Mouse (Mus musculus) testis, adult 2 months (tissue): Measurements from ENCODE around the gene Cdc20b. TPM values are rescaled to one million over a fixed set of nuclear protein-coding genes. Genes with fewer than 3 reads are reported as not detected.

Experiments used
- H3K27ac ChIP-seq: fragments of 200-500 bp; 2 replicates; pipeline ENCODE4 v1.5.1; 2012; ENCODE audit warnings: low read depth, low read length; ENCODE audit not compliant: control insufficient read depth, insufficient read depth
- H3K27me3 ChIP-seq: fragments of 200-500 bp; 2 replicates; pipeline ENCODE4 v1.6.1; 2012; ENCODE audit warnings: mild to moderate bottlenecking, low read length, moderate library complexity; ENCODE audit not compliant: control insufficient read depth, insufficient read depth
- H3K36me3 ChIP-seq: fragments of 200-500 bp; 2 replicates; pipeline ENCODE4 v1.6.1; 2012; ENCODE audit warnings: mild to moderate bottlenecking, low read length; ENCODE audit not compliant: control insufficient read depth, insufficient read depth
- H3K4me1 ChIP-seq: fragments of 200-500 bp; 2 replicates; pipeline ENCODE4 v1.6.1; 2012; ENCODE audit warnings: low read length; ENCODE audit not compliant: control insufficient read depth, insufficient read depth
- H3K4me3 ChIP-seq: fragments of 200-500 bp; 2 replicates; pipeline ENCODE4 v1.5.1; 2012; ENCODE audit warnings: low read depth, mild to moderate bottlenecking, low read length, moderate library complexity, mixed read lengths; ENCODE audit not compliant: control insufficient read depth
- CTCF ChIP-seq: fragments of 200-500 bp; IDR thresholded peaks from 2 replicates; pipeline ENCODE4 v1.5.1; 2012; ENCODE audit warnings: low read depth, mild to moderate bottlenecking, inconsistent platforms, low read length, moderate library complexity; ENCODE audit not compliant: control insufficient read depth, insufficient read depth, insufficient replicate concordance
- POLR2A ChIP-seq: fragments of 200-500 bp; IDR thresholded peaks from 2 replicates; pipeline ENCODE4 v1.6.1; 2012; ENCODE audit warnings: low read depth, mild to moderate bottlenecking, inconsistent platforms, low read length, moderate library complexity; ENCODE audit not compliant: control insufficient read depth
- polyA plus RNA-seq: library from polyadenylated mRNA; depleted of rRNA; stranded (reverse); fragments of >200 nt; gene quantifications from 2 replicates; pipeline ENCODE4 v1.2.3, GENCODE M21; 2012

Cdc20b gene
- polyA plus RNA-seq, 1 experiment, result 15.4 TPM

- Histone ChIP-seq H3K4me3 (no peak overlapping the region), H3K27me3 (no peaks in the 10 kb centered on the region), H3K27ac (no peak overlapping the region), H3K4me1 (peaks cover 7% of the 10 kb centered on the region), H3K36me3 (no peaks in the 10 kb centered on the region)
- TF ChIP-seq POLR2A (no peak), CTCF (no peak)
Observed at GRCm38 (mm10) chr13:113047647-113048046, 12.7 kb downstream of the Cdc20b start.

- no peaks in the 10 kb centered on the region for H3K36me3 ChIP-seq
- no peaks in the 10 kb centered on the region for H3K27me3 ChIP-seq
- H3K4me3 ChIP-seq, result no peak overlapping the region
- H3K27ac ChIP-seq, result no peak overlapping the region
- no peaks in the 10 kb centered on the region; the same call in 1 of the 2 replicates for H3K4me1 ChIP-seq
- TF ChIP-seq CTCF (no peak), POLR2A (no peak)
Observed at GRCm38 (mm10) chr13:113054230-113054629, 19.3 kb downstream of the Cdc20b start.

- TF ChIP-seq CTCF (no peak), POLR2A (no peak)
- Histone ChIP-seq H3K27me3 (no peaks in the 10 kb centered on the region), H3K36me3 (no peaks in the 10 kb centered on the region), H3K4me3 (no peak overlapping the region), H3K4me1 (no peaks in the 10 kb centered on the region; the same call in 1 of the 2 replicates), H3K27ac (no peak overlapping the region)
Observed at GRCm38 (mm10) chr13:113055826-113056225, 20.9 kb downstream of the Cdc20b start.

GRCm38 (mm10) chr13:113061746-113062145 lies 26.8 kb downstream of the Cdc20b start:
- Histone ChIP-seq H3K36me3 (no peaks in the 10 kb centered on the region), H3K27ac (no peak overlapping the region), H3K4me3 (no peak overlapping the region), H3K27me3 (no peaks in the 10 kb centered on the region), H3K4me1 (no peaks in the 10 kb centered on the region)
- no peak for TF ChIP-seq CTCF
- no peak for TF ChIP-seq POLR2A

- no peak overlapping the region for H3K27ac ChIP-seq
- no peak overlapping the region for H3K4me3 ChIP-seq
- H3K4me1 ChIP-seq, result no peaks in the 10 kb centered on the region
- no peaks in the 10 kb centered on the region for H3K36me3 ChIP-seq
- TF ChIP-seq POLR2A, result no peak
- no peak for TF ChIP-seq CTCF
- H3K27me3 ChIP-seq, result no peaks in the 10 kb centered on the region
Observed at GRCm38 (mm10) chr13:113064542-113064941, 29.6 kb downstream of the Cdc20b start.

- Histone ChIP-seq H3K4me3 (peak overlapping the region; percentile 83; the same call in 1 of the 2 replicates), H3K27me3 (no peaks in the 10 kb centered on the region), H3K4me1 (no peaks in the 10 kb centered on the region), H3K36me3 (no peaks in the 10 kb centered on the region; the same call in 1 of the 2 replicates), H3K27ac (no peak overlapping the region)
- TF ChIP-seq POLR2A (0 out of 2 replicates have a peak, but pooled peaks have one; percentile 8), CTCF (no peak)
Observed at GRCm38 (mm10) chr13:113079021-113079420, 44.1 kb downstream of the Cdc20b start.

GRCm38 (mm10) chr13:113082101-113082500 lies 47.2 kb downstream of the Cdc20b start:
- Histone ChIP-seq H3K4me3 (no peak overlapping the region), H3K36me3 (no peaks in the 10 kb centered on the region; the same call in 1 of the 2 replicates), H3K4me1 (no peaks in the 10 kb centered on the region), H3K27ac (no peak overlapping the region), H3K27me3 (no peaks in the 10 kb centered on the region)
- no peak for TF ChIP-seq CTCF
- no peak for TF ChIP-seq POLR2A

GRCm38 (mm10) chr13:113084732-113085131 lies 49.8 kb downstream of the Cdc20b start:
- no peak for TF ChIP-seq CTCF
- no peak for TF ChIP-seq POLR2A
- H3K4me3 ChIP-seq, result no peak overlapping the region
- no peaks in the 10 kb centered on the region for H3K27me3 ChIP-seq
- no peaks in the 10 kb centered on the region for H3K36me3 ChIP-seq
- H3K27ac ChIP-seq, result no peak overlapping the region
- no peaks in the 10 kb centered on the region for H3K4me1 ChIP-seq
